Mouse (Mus musculus): Measurements from ENCODE around the gene Krtap1-3.

Gene Krtap1-3

GRCm38 (mm10) chr11:99557976-99558745 is 33.0 kb downstream of the Krtap1-3 start:
- peak; percentile 39 for DNase-seq (ENCODE audit: low read depth, low spot score)

- DNase-seq (ENCODE audit: low read depth, low spot score): no peak
Observed at GRCm38 (mm10) chr11:99556753-99557152, 34.4 kb downstream of the Krtap1-3 start, which contains the start of gene Krtap3-2. TSS of gene Krtap3-2 (minus strand) at chr11:99556853.

GRCm38 (mm10) chr11:99556195-99556594 is 34.9 kb downstream of the Krtap1-3 start:
- DNase-seq (ENCODE audit: low read depth, low spot score): no peak

GRCm38 (mm10) chr11:99550765-99551164 is 40.4 kb downstream of the Krtap1-3 start, which contains the start of gene Krtap3-3:
TSS of gene Krtap3-3 (minus strand) at chr11:99550865.
- DNase-seq (ENCODE audit: low read depth, low spot score): no peak

GRCm38 (mm10) chr11:99547892-99548291 is 43.2 kb downstream of the Krtap1-3 start:
- no peak for DNase-seq (ENCODE audit: low read depth, low spot score)
